Mouse (Mus musculus) spleen, adult 2 months (tissue): ENCODE data around the gene Sh3gl1. TPM values are rescaled to one million over a fixed set of nuclear protein-coding genes. Genes with fewer than 3 reads are reported as not detected.

ENCODE experiments used
- DNase-seq, 2 experiments: peaks; one replicate each; pipeline versions ENCODE4 v3.0.0 to v3.0.0-alpha.2; 2012 to 2021; ENCODE audit warnings: low spot score in 2 of 2, low read depth in 1 of 2
- H3K27ac ChIP-seq: fragments of 200-500 bp; 2 replicates; pipeline ENCODE4 v1.5.1; 2012; ENCODE audit warnings: low read length, inconsistent platforms; ENCODE audit not compliant: insufficient read depth
- H3K27me3 ChIP-seq: fragments of 200-500 bp; 2 replicates; pipeline ENCODE4 v1.6.1; 2012; ENCODE audit warnings: mild to moderate bottlenecking, moderate library complexity, low read length, inconsistent platforms; ENCODE audit not compliant: control insufficient read depth, insufficient read depth
- H3K36me3 ChIP-seq: fragments of 200-500 bp; 2 replicates; pipeline ENCODE4 v1.6.1; 2012; ENCODE audit warnings: mild to moderate bottlenecking, low read length, inconsistent platforms; ENCODE audit not compliant: control insufficient read depth, insufficient read depth
- H3K4me1 ChIP-seq: fragments of 200-500 bp; 2 replicates; pipeline ENCODE4 v1.6.1; 2011; ENCODE audit warnings: inconsistent platforms; ENCODE audit not compliant: control insufficient read depth, insufficient read depth, insufficient read length
- H3K4me3 ChIP-seq: fragments of 200-500 bp; 2 replicates; pipeline ENCODE4 v1.5.1; 2011; ENCODE audit warnings: mild to moderate bottlenecking, inconsistent platforms; ENCODE audit not compliant: insufficient read depth, insufficient read length; ENCODE audit errors: extremely low read depth
- CTCF ChIP-seq: fragments of 200-500 bp; IDR thresholded peaks from 2 replicates; pipeline ENCODE4 v1.5.1; 2011; ENCODE audit warnings: mild to moderate bottlenecking, inconsistent platforms; ENCODE audit not compliant: insufficient read depth, insufficient read length, insufficient replicate concordance; ENCODE audit errors: extremely low read depth
- POLR2A ChIP-seq: fragments of 200-500 bp; IDR thresholded peaks from 2 replicates; pipeline ENCODE4 v1.6.1; 2011; ENCODE audit warnings: low read depth, low read length, inconsistent platforms
- WGBS: fragments of 180-500 bp; shearing (Covaris S2); methylation state at CpG from one replicate; pipeline ENCODE4 v1.1.7; 2018; 5-methylcytosine and 5-hydroxymethylcytosine counted together
- polyA plus RNA-seq: library from polyadenylated mRNA; depleted of rRNA; stranded (reverse); fragments of >200 nt; gene quantifications from 2 replicates; pipeline ENCODE4 v1.2.3, GENCODE M21; 2012

Sh3gl1 gene
- polyA plus RNA-seq, 1 experiment: 72.3 TPM

- Histone ChIP-seq H3K4me1 (no peaks in the 10 kb centered on the region), H3K27me3 (no peaks in the 10 kb centered on the region), H3K27ac (no peak overlapping the region), H3K4me3 (no peak overlapping the region), H3K36me3 (peaks cover 8% of the 10 kb centered on the region)
- 91% methylated on average over 7 of the region's 7 CpGs for WGBS
- TF ChIP-seq POLR2A: no peak
- no peak for TF ChIP-seq CTCF
- DNase-seq: no peak
Measured at GRCm38 (mm10) chr17:56062081-56062480, 25.6 kb upstream of the Sh3gl1 start.

GRCm38 (mm10) chr17:56057381-56058120 lies 21.1 kb upstream of the Sh3gl1 start:
- Histone ChIP-seq H3K27ac (no peak overlapping the region), H3K27me3 (no peaks in the 10 kb centered on the region), H3K4me3 (no peak overlapping the region), H3K4me1 (no peaks in the 10 kb centered on the region), H3K36me3 (peaks cover 8% of the 10 kb centered on the region)
- 98% methylated on average over 11 of the region's 11 CpGs for WGBS
- no peak for TF ChIP-seq POLR2A
- no peak for TF ChIP-seq CTCF
- no peak for DNase-seq

GRCm38 (mm10) chr17:56055945-56056678 lies 19.7 kb upstream of the Sh3gl1 start:
- TF ChIP-seq CTCF (no peak), POLR2A (no peak)
- WGBS: 77% methylated on average over 4 of the region's 4 CpGs
- no peak overlapping the region for H3K4me3 ChIP-seq
- peaks cover 7% of the 10 kb centered on the region for H3K36me3 ChIP-seq
- DNase-seq: no peak
- H3K27me3 ChIP-seq: no peaks in the 10 kb centered on the region
- H3K4me1 ChIP-seq: no peaks in the 10 kb centered on the region
- no peak overlapping the region for H3K27ac ChIP-seq

GRCm38 (mm10) chr17:56054938-56055337 lies 18.5 kb upstream of the Sh3gl1 start:
- TF ChIP-seq POLR2A (no peak), CTCF (no peak)
- Histone ChIP-seq H3K36me3 (peaks cover 5% of the 10 kb centered on the region), H3K4me1 (no peaks in the 10 kb centered on the region), H3K27me3 (no peaks in the 10 kb centered on the region), H3K27ac (no peak overlapping the region), H3K4me3 (no peak overlapping the region)
- no peak for DNase-seq

GRCm38 (mm10) chr17:56051369-56051768 lies 14.9 kb upstream of the Sh3gl1 start:
- Histone ChIP-seq H3K27ac (no peak overlapping the region), H3K27me3 (no peaks in the 10 kb centered on the region), H3K36me3 (peaks cover 2% of the 10 kb centered on the region; the same call in 1 of the 2 replicates), H3K4me1 (no peaks in the 10 kb centered on the region), H3K4me3 (no peak overlapping the region)
- WGBS: 91% methylated on average over 5 of the region's 5 CpGs
- no peak for DNase-seq
- TF ChIP-seq POLR2A (no peak), CTCF (no peak)

- Histone ChIP-seq H3K36me3 (no peaks in the 10 kb centered on the region), H3K4me1 (0 out of 2 replicates have a peak, but pooled peaks cover 2% of the 10 kb centered on the region), H3K27me3 (no peaks in the 10 kb centered on the region), H3K27ac (no peak overlapping the region), H3K4me3 (peak overlapping the region; percentile 61; the same call in 1 of the 2 replicates)
- TF ChIP-seq POLR2A: no peak
- TF ChIP-seq CTCF: no peak
- DNase-seq: no peak
- WGBS: 2% methylated on average over 12 of the region's 12 CpGs
Measured at GRCm38 (mm10) chr17:56040857-56041163, 4.4 kb upstream of the Sh3gl1 start.
